Mouse (Mus musculus): ENCODE results near the gene Fam83g. TPM values are rescaled to one million over a fixed set of nuclear protein-coding genes. Genes with fewer than 3 reads are reported as not detected.

Gene Fam83g
- polyA plus RNA-seq, 1 experiment from 2014 or later = 2.7 TPM

- H3K27ac ChIP-seq (ENCODE audit: poor library complexity, severe bottlenecking) = no peak within 1 kb of the TSS
- H3K4me2 ChIP-seq = no peak within 1 kb of the TSS
- no peak for ATAC-seq (ENCODE audit: insufficient number of reproducible peaks, low FRiP score)
- 80% methylated on average over 3 of the region's 3 CpGs for WGBS
- H3K9ac ChIP-seq = no peak within 1 kb of the TSS
- no peaks in the 10 kb centered on the region for H3K36me3 ChIP-seq
- H3K27me3 ChIP-seq (replicated peaks) = no peaks in the 10 kb centered on the region
- H3K4me3 ChIP-seq = no peak within 1 kb of the TSS
- no peaks in the 10 kb centered on the region for H3K9me3 ChIP-seq (replicated peaks)
- H3K4me1 ChIP-seq (replicated peaks) = no peaks in the 10 kb centered on the region
Observed at GRCm38 (mm10) chr11:61720636-61721035, 36.7 kb downstream of the Fam83g start, which contains the start of gene Slc5a10. Gene Slc5a10, minus strand, starts transcription at chr11:61720826.

GRCm38 (mm10) chr11:61722077-61722476 is 38.2 kb downstream of the Fam83g start:
- Histone ChIP-seq H3K9ac (no peak overlapping the region), H3K27me3 (replicated peaks) (no peaks in the 10 kb centered on the region), H3K9me3 (replicated peaks) (no peaks in the 10 kb centered on the region), H3K4me3 (no peak overlapping the region), H3K4me2 (no peak overlapping the region), H3K4me1 (replicated peaks) (no peaks in the 10 kb centered on the region), H3K36me3 (no peaks in the 10 kb centered on the region), H3K27ac (ENCODE audit: poor library complexity, severe bottlenecking) (no peak overlapping the region)
- WGBS = 78% methylated on average over 5 of the region's 5 CpGs
- no peak for ATAC-seq (ENCODE audit: insufficient number of reproducible peaks, low FRiP score)

DNA sequence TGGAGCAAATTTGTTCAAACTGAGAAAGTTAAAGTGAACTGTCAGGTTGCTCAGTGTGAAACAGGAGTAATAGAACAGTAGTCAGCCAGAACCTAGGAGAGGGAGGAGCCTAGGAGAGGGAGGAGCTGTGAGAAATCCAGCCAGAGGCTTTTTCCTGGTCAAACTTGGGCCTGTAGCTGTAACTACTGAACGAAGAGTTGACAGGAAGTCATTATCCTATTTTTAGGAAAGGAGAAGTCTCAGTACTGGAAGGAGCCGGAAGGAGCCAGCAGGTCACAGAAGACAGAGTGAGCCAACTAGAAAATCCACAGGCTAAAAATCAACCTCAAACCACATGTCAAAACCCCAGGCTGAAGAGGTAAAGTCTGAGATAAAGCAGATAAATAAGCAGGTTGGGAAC is 44.1 kb downstream of the Fam83g start:
- no peaks in the 10 kb centered on the region for H3K9me3 ChIP-seq (replicated peaks)
- H3K4me3 ChIP-seq = no peak overlapping the region
- H3K4me2 ChIP-seq = no peak overlapping the region
- 11% methylated on average over 2 of the region's 2 CpGs for WGBS
- peaks cover 45% of the 10 kb centered on the region for H3K36me3 ChIP-seq
- no peak overlapping the region; the same call in 1 of the 2 replicates for H3K27ac ChIP-seq (ENCODE audit: poor library complexity, severe bottlenecking)
- H3K9ac ChIP-seq = no peak overlapping the region
- no peaks in the 10 kb centered on the region for H3K27me3 ChIP-seq (replicated peaks)
- H3K4me1 ChIP-seq (replicated peaks) = peaks cover 6% of the 10 kb centered on the region; the same call in 1 of the 2 replicates
- ATAC-seq (ENCODE audit: insufficient number of reproducible peaks, low FRiP score) = no peak

DNA sequence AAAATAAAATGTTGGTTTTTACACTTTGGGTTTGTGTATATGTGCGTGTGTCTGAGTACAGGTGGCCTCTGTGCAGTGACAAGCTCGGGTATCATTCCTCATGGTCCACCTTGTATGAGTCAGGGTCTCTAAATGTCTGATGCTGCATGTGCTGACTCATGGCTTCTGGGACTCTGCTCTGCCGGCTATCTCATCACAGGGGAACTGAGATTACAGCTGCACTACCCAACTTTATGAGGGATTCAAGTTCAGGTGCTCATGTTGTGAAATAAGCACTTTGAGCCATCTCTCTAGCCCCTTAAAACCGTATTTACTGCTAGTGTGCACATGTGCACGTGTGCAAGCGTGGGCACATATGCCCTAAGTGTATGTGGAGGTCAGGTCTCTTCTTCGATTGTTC is 48.8 kb downstream of the Fam83g start:
- WGBS = 83% methylated on average over 7 of the region's 7 CpGs
- H3K4me3 ChIP-seq = no peak overlapping the region
- H3K9ac ChIP-seq = no peak overlapping the region
- no peaks in the 10 kb centered on the region for H3K27me3 ChIP-seq (replicated peaks)
- peaks cover 6% of the 10 kb centered on the region; the same call in 1 of the 2 replicates for H3K4me1 ChIP-seq (replicated peaks)
- no peak overlapping the region for H3K27ac ChIP-seq (ENCODE audit: poor library complexity, severe bottlenecking)
- H3K36me3 ChIP-seq = peaks cover 81% of the 10 kb centered on the region
- no peak overlapping the region for H3K4me2 ChIP-seq
- no peaks in the 10 kb centered on the region for H3K9me3 ChIP-seq (replicated peaks)
- no peak for ATAC-seq (ENCODE audit: insufficient number of reproducible peaks, low FRiP score)

DNA sequence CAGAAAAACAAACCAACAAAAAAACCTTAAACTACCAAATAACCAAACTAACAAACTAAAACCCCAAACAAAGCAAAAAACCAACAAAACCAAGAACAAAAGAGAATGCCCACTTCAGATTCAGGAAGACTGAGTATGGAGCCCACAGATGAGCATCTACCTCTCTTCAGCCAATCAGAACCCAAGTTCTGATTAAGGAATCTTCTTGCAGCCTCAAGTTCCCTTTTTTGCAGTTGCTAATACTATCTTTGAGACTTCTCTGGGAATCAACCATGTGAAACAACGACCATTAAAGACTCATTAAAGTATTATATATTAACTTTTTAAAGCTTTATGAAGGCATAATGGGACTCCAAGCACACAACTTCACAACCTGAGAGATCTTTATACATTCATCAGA is 53.4 kb downstream of the Fam83g start:
- H3K27ac ChIP-seq (ENCODE audit: poor library complexity, severe bottlenecking) = no peak overlapping the region
- no peaks in the 10 kb centered on the region for H3K4me1 ChIP-seq (replicated peaks)
- H3K9ac ChIP-seq = no peak overlapping the region
- no peaks in the 10 kb centered on the region for H3K27me3 ChIP-seq (replicated peaks)
- ATAC-seq (ENCODE audit: insufficient number of reproducible peaks, low FRiP score) = no peak
- peaks cover 89% of the 10 kb centered on the region for H3K36me3 ChIP-seq
- H3K9me3 ChIP-seq (replicated peaks) = no peaks in the 10 kb centered on the region
- no peak overlapping the region for H3K4me2 ChIP-seq
- no peak overlapping the region for H3K4me3 ChIP-seq
- WGBS = 91% methylated on average over 1 of the region's 1 CpGs

DNA sequence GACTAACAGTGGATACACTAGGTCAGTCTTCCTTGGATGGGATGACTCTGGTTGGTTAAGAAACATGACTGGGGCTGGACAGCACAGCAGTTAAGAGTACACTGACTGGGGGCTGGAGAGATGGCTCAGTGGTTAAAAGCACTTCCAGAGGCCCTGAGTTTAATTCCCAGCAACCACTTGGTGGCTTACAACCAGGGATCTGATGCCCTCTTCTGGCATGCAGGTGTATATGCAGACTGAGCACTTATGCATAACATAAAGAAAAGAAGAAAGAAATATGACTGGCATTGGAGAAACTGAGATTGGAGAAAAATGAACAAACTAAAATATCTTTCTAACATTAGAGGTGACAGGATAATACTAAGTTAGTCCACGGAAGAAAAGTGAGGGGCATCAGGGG is 56.6 kb downstream of the Fam83g start:
- no peak overlapping the region for H3K9ac ChIP-seq
- 86% methylated on average over 1 of the region's 1 CpGs for WGBS
- no peak overlapping the region for H3K4me3 ChIP-seq
- H3K4me2 ChIP-seq = no peak overlapping the region
- no peak for ATAC-seq (ENCODE audit: insufficient number of reproducible peaks, low FRiP score)
- H3K27ac ChIP-seq (ENCODE audit: poor library complexity, severe bottlenecking) = no peak overlapping the region
- H3K27me3 ChIP-seq (replicated peaks) = no peaks in the 10 kb centered on the region
- H3K4me1 ChIP-seq (replicated peaks) = no peaks in the 10 kb centered on the region
- no peaks in the 10 kb centered on the region for H3K9me3 ChIP-seq (replicated peaks)
- H3K36me3 ChIP-seq = peaks cover 81% of the 10 kb centered on the region

DNA sequence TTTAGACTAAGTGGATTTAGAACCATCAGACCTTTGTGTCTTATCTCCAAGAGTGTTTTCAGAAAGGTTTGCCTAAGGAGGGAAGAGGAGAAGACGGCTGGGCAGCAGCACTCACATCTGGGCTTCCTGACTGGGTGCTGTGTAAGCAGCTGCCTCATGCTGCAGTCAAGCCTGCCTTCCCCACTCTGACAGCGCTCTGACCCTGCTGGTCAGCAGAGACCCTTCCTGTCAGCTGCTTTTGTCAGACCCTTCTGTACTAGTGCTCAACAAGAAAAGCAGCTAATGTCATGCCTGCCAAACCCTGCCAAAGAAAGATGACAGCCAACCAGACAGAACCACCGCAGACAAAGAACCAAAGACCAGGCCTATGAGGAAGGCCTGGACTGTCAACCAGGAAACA is 59.9 kb downstream of the Fam83g start:
- H3K4me3 ChIP-seq = no peak overlapping the region
- H3K4me1 ChIP-seq (replicated peaks) = no peaks in the 10 kb centered on the region
- H3K4me2 ChIP-seq = no peak overlapping the region
- H3K27ac ChIP-seq (ENCODE audit: poor library complexity, severe bottlenecking) = no peak overlapping the region
- no peaks in the 10 kb centered on the region for H3K27me3 ChIP-seq (replicated peaks)
- ATAC-seq (ENCODE audit: insufficient number of reproducible peaks, low FRiP score) = no peak
- WGBS = 71% methylated on average over 3 of the region's 3 CpGs
- peaks cover 76% of the 10 kb centered on the region for H3K36me3 ChIP-seq
- no peak overlapping the region for H3K9ac ChIP-seq
- H3K9me3 ChIP-seq (replicated peaks) = no peaks in the 10 kb centered on the region

GRCm38 (mm10) chr11:61744460-61744859 is 60.6 kb downstream of the Fam83g start:
- Histone ChIP-seq H3K9me3 (replicated peaks) (no peaks in the 10 kb centered on the region), H3K4me1 (replicated peaks) (no peaks in the 10 kb centered on the region), H3K27me3 (replicated peaks) (no peaks in the 10 kb centered on the region), H3K36me3 (peaks cover 77% of the 10 kb centered on the region), H3K27ac (ENCODE audit: poor library complexity, severe bottlenecking) (no peak overlapping the region), H3K4me2 (no peak overlapping the region), H3K9ac (no peak overlapping the region), H3K4me3 (no peak overlapping the region)
- WGBS = 69% methylated on average over 3 of the region's 3 CpGs
- ATAC-seq (ENCODE audit: insufficient number of reproducible peaks, low FRiP score) = no peak

- 86% methylated on average over 9 of the region's 9 CpGs for WGBS
- Histone ChIP-seq H3K4me2 (no peak overlapping the region), H3K4me1 (replicated peaks) (no peaks in the 10 kb centered on the region), H3K36me3 (peaks cover 78% of the 10 kb centered on the region), H3K27me3 (replicated peaks) (no peaks in the 10 kb centered on the region), H3K9me3 (replicated peaks) (no peaks in the 10 kb centered on the region), H3K9ac (no peak overlapping the region), H3K4me3 (no peak overlapping the region), H3K27ac (ENCODE audit: poor library complexity, severe bottlenecking) (no peak overlapping the region)
- no peak for ATAC-seq (ENCODE audit: insufficient number of reproducible peaks, low FRiP score)
Observed at GRCm38 (mm10) chr11:61745781-61746180, 61.9 kb downstream of the Fam83g start.

- H3K36me3 ChIP-seq = peaks cover 77% of the 10 kb centered on the region
- no peak overlapping the region for H3K4me2 ChIP-seq
- no peak overlapping the region for H3K9ac ChIP-seq
- 70% methylated on average over 3 of the region's 3 CpGs for whole genome bisulfite sequencing
- H3K4me3 ChIP-seq = no peak overlapping the region
- H3K27ac ChIP-seq (ENCODE audit: poor library complexity, severe bottlenecking) = no peak overlapping the region
- H3K4me1 ChIP-seq (replicated peaks) = no peaks in the 10 kb centered on the region
- no peaks in the 10 kb centered on the region for H3K27me3 ChIP-seq (replicated peaks)
- ATAC-seq (ENCODE audit: insufficient number of reproducible peaks, low FRiP score) = no peak
- no peaks in the 10 kb centered on the region for H3K9me3 ChIP-seq (replicated peaks)
Observed at GRCm38 (mm10) chr11:61747161-61747560, 63.3 kb downstream of the Fam83g start.

GRCm38 (mm10) chr11:61751612-61752011 is 67.7 kb downstream of the Fam83g start:
- Histone ChIP-seq H3K9ac (no peak overlapping the region), H3K27me3 (replicated peaks) (no peaks in the 10 kb centered on the region), H3K4me3 (no peak overlapping the region), H3K27ac (ENCODE audit: poor library complexity, severe bottlenecking) (no peak overlapping the region), H3K4me2 (no peak overlapping the region), H3K36me3 (peaks cover 77% of the 10 kb centered on the region), H3K9me3 (replicated peaks) (no peaks in the 10 kb centered on the region), H3K4me1 (replicated peaks) (no peaks in the 10 kb centered on the region)
- 81% methylated on average over 5 of the region's 5 CpGs for WGBS
- no peak for ATAC-seq (ENCODE audit: insufficient number of reproducible peaks, low FRiP score)

- no peak for ATAC-seq (ENCODE audit: insufficient number of reproducible peaks, low FRiP score)
- Histone ChIP-seq H3K27ac (ENCODE audit: poor library complexity, severe bottlenecking) (no peak overlapping the region), H3K9ac (no peak overlapping the region), H3K36me3 (peaks cover 40% of the 10 kb centered on the region), H3K9me3 (replicated peaks) (no peaks in the 10 kb centered on the region), H3K4me2 (no peak overlapping the region), H3K27me3 (replicated peaks) (no peaks in the 10 kb centered on the region), H3K4me3 (no peak overlapping the region), H3K4me1 (replicated peaks) (peaks cover 4% of the 10 kb centered on the region; the same call in 1 of the 2 replicates)
- WGBS = 83% methylated on average over 2 of the region's 2 CpGs
Observed at GRCm38 (mm10) chr11:61757151-61757550, 73.3 kb downstream of the Fam83g start.
